8 mouse cellular contexts compared by ENCODE assay signal in the genomic region with DNA sequence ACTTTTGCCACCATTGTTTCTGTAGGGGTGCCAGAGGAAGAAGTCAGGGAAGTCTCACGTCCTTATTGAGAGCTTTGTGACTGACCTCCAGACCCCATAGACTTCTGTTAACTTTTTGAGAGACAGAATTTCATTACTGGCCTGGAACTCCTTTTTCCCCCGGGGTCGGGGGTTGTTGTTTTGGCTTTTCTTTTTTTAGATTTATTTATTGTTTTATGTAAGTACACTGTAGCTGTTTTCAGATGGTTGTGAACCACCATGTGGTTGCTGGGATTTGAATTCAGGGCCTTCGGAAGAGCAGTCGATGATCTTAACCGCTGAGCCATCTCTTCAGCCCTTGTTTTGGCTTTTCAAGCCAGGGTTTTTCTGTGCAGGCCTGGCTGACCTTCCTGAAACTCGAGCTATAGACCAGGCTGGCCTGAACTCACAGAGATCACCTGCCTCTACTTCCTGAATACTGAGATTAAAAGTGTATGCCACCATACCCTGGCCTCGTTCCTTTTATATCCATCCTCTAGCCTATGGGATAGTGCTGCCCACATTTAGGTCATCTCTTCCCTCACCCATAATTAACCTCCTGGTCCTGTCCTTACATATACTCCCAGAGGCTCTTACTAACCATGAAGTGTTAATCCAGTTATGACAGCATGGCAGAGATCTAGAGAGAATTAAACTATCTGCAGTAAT. TPM values are rescaled to one million over a fixed set of nuclear protein-coding genes. Genes with fewer than 3 reads are reported as not detected.
A peak's percentile ranks its signal among the peaks of the same experiment; 100 is the strongest.
DNase-seq lines count a peak whose midpoint lies in the region; ATAC-seq and TF ChIP-seq lines count a peak whose summit lies in the region.

No protein-coding gene starts in this region.

- peak overlapping the region; percentile 76 to 99 for H3K27ac ChIP-seq in heart, embryonic 14.5 days (replicated peaks in 1 of 2; ENCODE audit: control insufficient read depth in 1 of 2, insufficient read depth in 1 of 2, low read depth in 2 of 2, low read length in 2 of 2)
- H3K27ac ChIP-seq in forebrain, embryonic 14.5 days (ENCODE audit: low read depth, low read length), result peak overlapping the region; percentile 93; the same call in 1 of the 2 replicates
- H3K27ac ChIP-seq in liver, embryonic 15.5 days (replicated peaks), result peak overlapping the region; percentile 95

- no peaks in the 10 kb centered on the region for H3K27me3 ChIP-seq in heart, embryonic 14.5 days (ENCODE audit: control insufficient read depth, insufficient read depth, low read length)
- H3K27me3 ChIP-seq in E14TG2a.4 (ENCODE audit: insufficient read depth, low read length), result no peaks in the 10 kb centered on the region
- no peaks in the 10 kb centered on the region for H3K27me3 ChIP-seq in forebrain, embryonic 14.5 days (replicated peaks; ENCODE audit: control insufficient read depth, insufficient read depth, low read length)
- H3K27me3 ChIP-seq in liver, embryonic 15.5 days, result no peaks in the 10 kb centered on the region

- H3K36me3 ChIP-seq in heart, embryonic 14.5 days (ENCODE audit: control insufficient read depth, insufficient read depth, low read length), result peaks cover 28% of the 10 kb centered on the region
- peaks cover 54% of the 10 kb centered on the region for H3K36me3 ChIP-seq in E14TG2a.4 (ENCODE audit: insufficient read depth, low read length)
- H3K36me3 ChIP-seq in forebrain, embryonic 14.5 days (ENCODE audit: control insufficient read depth, insufficient read depth, low read length), result peaks cover 23% of the 10 kb centered on the region
- H3K36me3 ChIP-seq in liver, embryonic 15.5 days (replicated peaks), result peaks cover 31% of the 10 kb centered on the region

- 29% methylated on average over 8 of the region's 8 CpGs for WGBS in heart, embryonic 14.5 days
- WGBS in forebrain, embryonic 14.5 days, result 27% methylated on average over 8 of the region's 8 CpGs
- 14% methylated on average over 8 of the region's 8 CpGs for WGBS in liver, embryonic 15.5 days (ENCODE audit: insufficient replicate concordance)

- no peak for TF ChIP-seq CTCF in E14TG2a.4 (conservative IDR thresholded peaks at IDR 0.05; ENCODE audit: low read length)

- no peak for ATAC-seq in heart, embryonic 14.5 days (ENCODE audit: insufficient number of reproducible peaks, insufficient read depth, low FRiP score, low read depth)
- ATAC-seq in forebrain, embryonic 14.5 days, result no peak
- no peak for ATAC-seq in liver, embryonic 15.5 days (ENCODE audit: insufficient read depth)

- peak overlapping the region; percentile 78 to 99 for H3K4me3 ChIP-seq in heart, embryonic 14.5 days (ENCODE audit: control insufficient read depth in 1 of 2, insufficient read depth in 1 of 2, low read depth in 1 of 2, low read length in 2 of 2)
- peak overlapping the region; percentile 87 for H3K4me3 ChIP-seq in E14TG2a.4 (replicated peaks; ENCODE audit: low read length)
- H3K4me3 ChIP-seq in forebrain, embryonic 14.5 days (ENCODE audit: low read depth, low read length), result peak overlapping the region; percentile 97
- peak overlapping the region; percentile 98 for H3K4me3 ChIP-seq in liver, embryonic 15.5 days (replicated peaks)

- H3K4me1 ChIP-seq in heart, embryonic 14.5 days (ENCODE audit: control insufficient read depth in 2 of 2, insufficient read depth in 2 of 2, low read length in 2 of 2), result peaks cover 8 to 27% of the 10 kb centered on the region in 2 experiments
- peaks cover 72% of the 10 kb centered on the region for H3K4me1 ChIP-seq in E14TG2a.4 (replicated peaks; ENCODE audit: low read depth, low read length)
- H3K4me1 ChIP-seq in forebrain, embryonic 14.5 days (ENCODE audit: control insufficient read depth, insufficient read depth, low read length), result peaks cover 20% of the 10 kb centered on the region
- peaks cover 35% of the 10 kb centered on the region for H3K4me1 ChIP-seq in liver, embryonic 15.5 days (replicated peaks)

- no peaks in the 10 kb centered on the region for H3K9me3 ChIP-seq in heart, embryonic 14.5 days (ENCODE audit: control insufficient read depth, low read length)
- H3K9me3 ChIP-seq in E14TG2a.4 (ENCODE audit: low read length), result no peaks in the 10 kb centered on the region
- H3K9me3 ChIP-seq in forebrain, embryonic 14.5 days (replicated peaks; ENCODE audit: control insufficient read depth, low read length), result no peaks in the 10 kb centered on the region
- H3K9me3 ChIP-seq in liver, embryonic 15.5 days (replicated peaks), result no peaks in the 10 kb centered on the region

- peak overlapping the region; percentile 68 for H3K4me2 ChIP-seq in heart, embryonic 14.5 days (ENCODE audit: low read length)
- peak overlapping the region; percentile 76 for H3K4me2 ChIP-seq in forebrain, embryonic 14.5 days (ENCODE audit: low read length)
- H3K4me2 ChIP-seq in liver, embryonic 15.5 days, result peak overlapping the region; percentile 88

- intact Hi-C loops in heart, postnatal 36 days (cut with DNase I), result loop anchor here (2.0 to 10.0 kb wide), 5 partner anchors 52 to 232 kb away; partner anchors contain the start of genes Fiz1, Gm44973, Zfp524 and Zfp628

- no peak for DNase-seq in heart, postnatal 36 days
- no peak for DNase-seq in forebrain, embryonic 14.5 days (ENCODE audit: low spot score)
- DNase-seq in urinary bladder, adult 2 months (ENCODE audit: low spot score), result no peak
- no peak for DNase-seq in layer of hippocampus, adult 11-12 months (ENCODE audit: low spot score)
- no peak for DNase-seq in right cerebral cortex, postnatal 25 days

- peak overlapping the region; percentile 51 for H3K9ac ChIP-seq in heart, embryonic 14.5 days (ENCODE audit: low read length)
- peak overlapping the region; percentile 40 for H3K9ac ChIP-seq in forebrain, embryonic 14.5 days (ENCODE audit: low read length)
- peak overlapping the region; percentile 66 for H3K9ac ChIP-seq in liver, embryonic 15.5 days

RNA-seq across cellular contexts. Expression of gene Ube2s, which starts 0.9 kb away (rescaled TPM):
- 237 and 408 TPM in 2 replicates for polyA plus RNA-seq in heart, embryonic 14.5 days (2014; fragmentation: Nextera tagmentation; extraction: Ambion mirVana)
- 10 to 100 TPM; 89.8 to 95.7 TPM for total RNA-seq in heart, postnatal 36 days (2021)
- 378 and 472 TPM in 2 replicates for polyA plus RNA-seq in forebrain, embryonic 14.5 days (2014; fragmentation: Nextera tagmentation; extraction: Ambion mirVana)
- 302 and 318 TPM in 2 replicates for polyA plus RNA-seq in liver, embryonic 15.5 days (2015; fragmentation: Nextera tagmentation; extraction: Ambion mirVana)
- 115 and 129 TPM in 2 replicates for polyA plus RNA-seq in urinary bladder, adult 2 months (2012; rRNA removed)

RNA-seq across cellular contexts. Expression of gene Rpl28, which starts 20.6 kb away (rescaled TPM):
- polyA plus RNA-seq in heart, embryonic 14.5 days (2014; fragmentation: Nextera tagmentation; extraction: Ambion mirVana), result 179 and 188 TPM in 2 replicates
- total RNA-seq in heart, postnatal 36 days (2021), result 100 to 1,000 TPM; 515 to 545 TPM
- 179 and 182 TPM in 2 replicates for polyA plus RNA-seq in forebrain, embryonic 14.5 days (2014; fragmentation: Nextera tagmentation; extraction: Ambion mirVana)
- 169 and 173 TPM in 2 replicates for polyA plus RNA-seq in liver, embryonic 15.5 days (2015; fragmentation: Nextera tagmentation; extraction: Ambion mirVana)
- polyA plus RNA-seq in urinary bladder, adult 2 months (2012; rRNA removed), result 448 and 645 TPM in 2 replicates

RNA-seq across cellular contexts. Expression of gene Tmem238, which starts 23.8 kb away (rescaled TPM):
- polyA plus RNA-seq in heart, embryonic 14.5 days (2014; fragmentation: Nextera tagmentation; extraction: Ambion mirVana), result 3.0 and 3.7 TPM in 2 replicates
- total RNA-seq in heart, postnatal 36 days (2021), result 1 to 10 TPM; 4.4 to 5.7 TPM
- 1.5 and 1.7 TPM in 2 replicates for polyA plus RNA-seq in forebrain, embryonic 14.5 days (2014; fragmentation: Nextera tagmentation; extraction: Ambion mirVana)
- 9.5 and 10.3 TPM in 2 replicates for polyA plus RNA-seq in liver, embryonic 15.5 days (2015; fragmentation: Nextera tagmentation; extraction: Ambion mirVana)
- 13.6 and 14.6 TPM in 2 replicates for polyA plus RNA-seq in urinary bladder, adult 2 months (2012; rRNA removed)

RNA-seq across cellular contexts. Expression of gene Tmem190, which starts 30.5 kb away (rescaled TPM):
- polyA plus RNA-seq in heart, embryonic 14.5 days (2014; fragmentation: Nextera tagmentation; extraction: Ambion mirVana), result not detected in 2 replicates
- not detected for total RNA-seq in heart, postnatal 36 days (2021)
- polyA plus RNA-seq in forebrain, embryonic 14.5 days (2014; fragmentation: Nextera tagmentation; extraction: Ambion mirVana), result not detected in 2 replicates
- polyA plus RNA-seq in liver, embryonic 15.5 days (2015; fragmentation: Nextera tagmentation; extraction: Ambion mirVana), result 0.21 TPM in 1 of 2 replicates, not detected in the other
- not detected in 2 replicates for polyA plus RNA-seq in urinary bladder, adult 2 months (2012; rRNA removed)

RNA-seq across cellular contexts. Expression of gene Il11, which starts 30.6 kb away (rescaled TPM):
- not detected in 2 replicates for polyA plus RNA-seq in heart, embryonic 14.5 days (2014; fragmentation: Nextera tagmentation; extraction: Ambion mirVana)
- not detected for total RNA-seq in heart, postnatal 36 days (2021)
- polyA plus RNA-seq in forebrain, embryonic 14.5 days (2014; fragmentation: Nextera tagmentation; extraction: Ambion mirVana), result 0.21 and 0.32 TPM in 2 replicates
- polyA plus RNA-seq in liver, embryonic 15.5 days (2015; fragmentation: Nextera tagmentation; extraction: Ambion mirVana), result 0.06 TPM in 1 of 2 replicates, not detected in the other
- polyA plus RNA-seq in urinary bladder, adult 2 months (2012; rRNA removed), result 0.61 and 0.62 TPM in 2 replicates
